Mouse (Mus musculus) cerebellum, adult 2 months (tissue): ENCODE data around the gene Gda. TPM values are rescaled to one million over a fixed set of nuclear protein-coding genes. Genes with fewer than 3 reads are reported as not detected.

Experiments
- DNase-seq, 2 experiments: peaks; one replicate each; pipeline ENCODE4 v3.0.0; 2021
- H3K27ac ChIP-seq: fragments of 200-500 bp; 2 replicates; pipeline ENCODE4 v1.5.1; 2012; ENCODE audit warnings: low read length, control low read depth, inconsistent platforms; ENCODE audit not compliant: insufficient read depth
- H3K27me3 ChIP-seq: fragments of 200-500 bp; 2 replicates; pipeline ENCODE4 v1.6.1; 2012; ENCODE audit warnings: inconsistent platforms, mild to moderate bottlenecking, low read length, moderate library complexity; ENCODE audit not compliant: control insufficient read depth, insufficient read depth
- H3K4me1 ChIP-seq: fragments of 200-500 bp; 2 replicates; pipeline ENCODE4 v1.6.1; 2011; ENCODE audit warnings: low read length; ENCODE audit not compliant: control insufficient read depth, insufficient read depth
- H3K4me3 ChIP-seq: fragments of 200-500 bp; replicated peaks from 2 replicates; pipeline ENCODE3; 2011; ENCODE audit warnings: mild to moderate bottlenecking, low read depth, low read length, control low read depth; ENCODE audit not compliant: insufficient read depth
- CTCF ChIP-seq: fragments of 200-500 bp; IDR thresholded peaks from 2 replicates; pipeline ENCODE4 v1.5.1; 2011; ENCODE audit warnings: low read depth, mild to moderate bottlenecking, control low read depth, low read length, moderate library complexity, borderline replicate concordance; ENCODE audit not compliant: insufficient read depth
- POLR2A ChIP-seq: fragments of 200-500 bp; IDR thresholded peaks from 2 replicates; pipeline ENCODE4 v1.6.1; 2011; ENCODE audit warnings: low read length, control low read depth, borderline replicate concordance; ENCODE audit not compliant: insufficient read depth
- WGBS: fragments of 180-500 bp; shearing (Covaris S2); methylation state at CpG from one replicate; pipeline ENCODE4 v1.1.7; 2018; 5-methylcytosine and 5-hydroxymethylcytosine counted together
- polyA plus RNA-seq: library from polyadenylated mRNA; depleted of rRNA; stranded (reverse); fragments of >200 nt; gene quantifications from 2 replicates; pipeline ENCODE4 v1.2.3, GENCODE M21; 2012

Gene Gda
- polyA plus RNA-seq, 1 experiment, result 1.3 TPM

GRCm38 (mm10) chr19:21436566-21436965, 36.7 kb downstream of the Gda start:
- Histone ChIP-seq H3K4me3 (no peak overlapping the region), H3K27me3 (no peaks in the 10 kb centered on the region), H3K4me1 (no peaks in the 10 kb centered on the region), H3K27ac (no peak overlapping the region)
- DNase-seq, result no peak
- TF ChIP-seq CTCF (no peak), POLR2A (no peak)
- 87% methylated on average over 3 of the region's 3 CpGs for WGBS

- Histone ChIP-seq H3K27me3 (no peaks in the 10 kb centered on the region), H3K4me1 (no peaks in the 10 kb centered on the region), H3K27ac (no peak overlapping the region), H3K4me3 (no peak overlapping the region)
- 92% methylated on average over 4 of the region's 4 CpGs for WGBS
- TF ChIP-seq CTCF (no peak), POLR2A (no peak)
- DNase-seq, result no peak
Observed at GRCm38 (mm10) chr19:21433348-21433747, 39.9 kb downstream of the Gda start.

DNA sequence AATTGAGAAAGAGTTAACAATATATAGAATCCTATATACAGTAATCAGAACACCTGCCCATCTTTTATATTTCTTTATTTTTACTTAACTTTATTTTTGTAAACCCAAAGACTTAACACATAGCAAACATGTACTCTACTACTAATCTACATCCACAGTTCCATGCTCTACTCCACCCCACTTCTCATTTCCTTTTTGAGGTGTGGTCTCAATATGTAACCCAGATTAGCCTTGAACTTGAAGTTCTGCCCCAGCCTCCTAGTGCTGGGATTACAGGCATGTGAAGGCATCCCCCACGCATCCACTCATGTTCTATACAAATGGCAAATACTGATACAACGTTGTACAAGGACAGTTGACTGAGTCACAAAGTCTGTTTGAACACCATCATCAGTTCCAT, 40.4 kb downstream of the Gda start:
- TF ChIP-seq CTCF (no peak), POLR2A (no peak)
- H3K4me3 ChIP-seq, result no peak overlapping the region
- H3K27me3 ChIP-seq, result no peaks in the 10 kb centered on the region
- H3K4me1 ChIP-seq, result no peaks in the 10 kb centered on the region
- H3K27ac ChIP-seq, result no peak overlapping the region
- no peak for DNase-seq
- 93% methylated on average over 2 of the region's 2 CpGs for WGBS

DNA sequence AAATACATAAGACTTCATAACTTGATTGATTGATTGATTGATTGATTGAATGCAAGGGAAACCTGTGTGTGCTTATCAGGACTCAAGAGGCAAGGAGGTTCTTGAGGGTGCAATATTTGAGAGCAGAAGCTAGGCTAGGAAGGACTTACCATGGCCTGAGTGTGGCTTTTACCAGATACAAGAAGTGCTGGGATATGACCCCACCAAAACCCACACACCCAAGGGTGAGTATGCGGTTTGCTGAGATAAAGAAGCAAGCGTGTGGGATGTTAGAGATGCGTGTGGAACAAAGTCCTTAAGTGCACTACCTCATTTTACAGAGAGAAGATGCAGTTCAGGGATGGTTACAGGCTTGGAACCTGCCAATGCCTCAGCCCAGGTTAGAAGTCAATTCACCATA, 41.0 kb downstream of the Gda start:
- no peaks in the 10 kb centered on the region for H3K27me3 ChIP-seq

DNA sequence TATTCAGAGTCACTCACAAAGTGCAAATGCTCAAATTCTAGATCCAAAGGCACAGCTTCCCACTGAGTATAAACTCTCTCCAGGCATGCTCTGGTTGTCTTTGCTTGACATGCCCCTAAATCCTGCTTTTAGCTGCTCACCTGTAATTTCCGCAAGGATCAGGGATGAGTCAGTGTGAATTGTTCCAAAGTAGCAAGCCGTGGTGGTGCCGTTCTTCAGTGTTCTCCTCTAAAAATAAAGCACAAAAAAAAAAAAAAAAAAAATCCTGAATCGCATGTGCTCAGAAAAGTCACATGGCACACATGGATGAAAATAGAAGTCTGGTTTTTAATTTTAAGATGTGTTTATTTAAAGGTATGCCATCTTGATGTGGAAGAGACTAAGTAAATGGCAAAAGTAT, 47.9 kb downstream of the Gda start:
- H3K4me1 ChIP-seq, result no peaks in the 10 kb centered on the region
- 87% methylated on average over 4 of the region's 4 CpGs for WGBS
- H3K27ac ChIP-seq, result no peak overlapping the region
- no peak overlapping the region for H3K4me3 ChIP-seq
- TF ChIP-seq POLR2A, result no peak
- TF ChIP-seq CTCF, result no peak
- no peak for DNase-seq
- no peaks in the 10 kb centered on the region for H3K27me3 ChIP-seq

More for the DNA sequence above, 41.0 kb downstream of the Gda start:
- 97% methylated on average over 3 of the region's 3 CpGs for WGBS
- Histone ChIP-seq H3K4me3 (no peak overlapping the region), H3K4me1 (no peaks in the 10 kb centered on the region), H3K27ac (no peak overlapping the region)
- no peak for DNase-seq
- TF ChIP-seq CTCF, result no peak
- TF ChIP-seq POLR2A, result no peak

DNA sequence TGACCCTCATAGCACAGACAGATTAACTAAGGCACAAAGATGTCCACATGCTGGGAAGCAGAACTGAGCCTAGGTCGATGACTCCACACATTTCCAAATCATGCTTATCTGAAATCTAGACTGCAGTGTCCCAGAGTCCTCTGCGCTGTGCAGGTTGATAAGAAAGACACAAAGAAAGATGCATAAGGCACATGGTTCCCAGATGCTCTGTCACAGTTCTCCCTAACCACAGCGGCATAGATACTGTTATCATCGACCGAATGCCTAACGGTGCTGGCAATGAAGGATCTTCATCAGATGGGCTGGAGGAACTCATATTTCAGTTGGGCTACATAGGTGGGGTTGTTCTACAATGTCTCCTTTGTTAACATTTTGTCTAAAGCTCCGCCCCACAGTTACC, 49.5 kb downstream of the Gda start:
- no peak overlapping the region for H3K27ac ChIP-seq
- H3K27me3 ChIP-seq, result no peaks in the 10 kb centered on the region
- H3K4me1 ChIP-seq, result no peaks in the 10 kb centered on the region
- no peak for DNase-seq
- no peak for TF ChIP-seq POLR2A
- TF ChIP-seq CTCF, result no peak
- WGBS, result 87% methylated on average over 7 of the region's 7 CpGs
- no peak overlapping the region for H3K4me3 ChIP-seq

DNA sequence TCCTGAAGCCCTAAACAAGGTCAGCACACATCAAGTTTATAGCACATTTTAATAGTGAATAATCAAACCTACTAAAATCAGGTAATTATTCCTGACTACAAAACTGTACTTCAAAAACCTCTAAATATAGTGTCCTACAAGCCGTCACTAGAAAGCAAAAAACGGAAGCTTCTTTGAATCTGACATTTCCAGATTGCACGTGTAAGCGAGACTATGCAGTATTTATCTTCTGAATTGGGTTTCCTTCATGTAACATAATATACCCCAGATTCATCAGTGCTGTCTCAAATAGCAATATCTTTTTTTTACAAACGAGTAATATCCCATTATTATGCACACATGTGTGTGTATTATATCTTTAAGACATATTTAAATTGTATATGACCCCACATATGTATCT, 54.8 kb downstream of the Gda start:
- no peaks in the 10 kb centered on the region for H3K27me3 ChIP-seq
- H3K4me3 ChIP-seq, result no peak overlapping the region
- no peaks in the 10 kb centered on the region for H3K4me1 ChIP-seq
- TF ChIP-seq CTCF (no peak), POLR2A (no peak)
- no peak overlapping the region for H3K27ac ChIP-seq
- DNase-seq, result no peak
- WGBS, result 93% methylated on average over 5 of the region's 5 CpGs

GRCm38 (mm10) chr19:21415377-21415776, 57.9 kb downstream of the Gda start:
- no peak overlapping the region for H3K4me3 ChIP-seq
- no peaks in the 10 kb centered on the region for H3K4me1 ChIP-seq
- 74% methylated on average over 3 of the region's 3 CpGs for WGBS
- TF ChIP-seq POLR2A (no peak), CTCF (no peak)
- no peak overlapping the region for H3K27ac ChIP-seq
- no peaks in the 10 kb centered on the region for H3K27me3 ChIP-seq
- no peak for DNase-seq

GRCm38 (mm10) chr19:21409178-21409577, 64.1 kb downstream of the Gda start:
- H3K4me1 ChIP-seq, result no peaks in the 10 kb centered on the region
- no peak overlapping the region for H3K27ac ChIP-seq
- no peak for TF ChIP-seq POLR2A
- TF ChIP-seq CTCF, result no peak
- no peaks in the 10 kb centered on the region; the same call in 1 of the 2 replicates for H3K27me3 ChIP-seq
- no peak overlapping the region for H3K4me3 ChIP-seq
- DNase-seq, result no peak
- WGBS, result 97% methylated on average over 4 of the region's 4 CpGs
